Mouse (Mus musculus) mouse trophoblast stem cell (cell line): ENCODE data around the gene Aif1.

Experiments used
- in situ Hi-C, 2 experiments: fragments of 300-500 bp; cut with MseI, MboI; formaldehyde crosslinking; loops; 2 replicates in 1 of 2; 3 replicates in 1 of 2; pipeline ENCODE4 v1.15.1; 2025

Gene Aif1

GRCm38 (mm10) chr17:35175968-35176367 is at the start of gene Aif1:
Gene Aif1, minus strand, starts transcription at chr17:35176068.
- in situ Hi-C loops = loop anchor here in 1 of 2 experiments (5.0 kb wide), 1 partner anchor 56 kb away; the partner anchor contains the start of gene Atp6v1g2

GRCm38 (mm10) chr17:35225456-35225855 is 49.6 kb upstream of the Aif1 start:
- in situ Hi-C loops = no loop called here

GRCm38 (mm10) chr17:35224641-35225040 is 48.8 kb upstream of the Aif1 start:
- in situ Hi-C loops = no loop called here

- in situ Hi-C loops = no loop called here
Observed at GRCm38 (mm10) chr17:35222299-35222698, 46.4 kb upstream of the Aif1 start.

- in situ Hi-C loops = no loop called here
Observed at GRCm38 (mm10) chr17:35220156-35220952, 44.5 kb upstream of the Aif1 start, which contains the start of gene Gm16181. Gene Gm16181, plus strand, starts transcription at chr17:35220834.

GRCm38 (mm10) chr17:35219601-35220041 is 43.8 kb upstream of the Aif1 start:
- in situ Hi-C loops = no loop called here

- in situ Hi-C loops = no loop called here
Observed at GRCm38 (mm10) chr17:35218516-35219193, 42.8 kb upstream of the Aif1 start.

- in situ Hi-C loops = no loop called here
Observed at GRCm38 (mm10) chr17:35213071-35213470, 37.2 kb upstream of the Aif1 start.

- in situ Hi-C loops = no loop called here
Observed at GRCm38 (mm10) chr17:35210593-35210992, 34.7 kb upstream of the Aif1 start.

- in situ Hi-C loops = no loop called here
Observed at GRCm38 (mm10) chr17:35209785-35210535, 34.1 kb upstream of the Aif1 start.

GRCm38 (mm10) chr17:35205380-35205769 is 29.5 kb upstream of the Aif1 start:
- in situ Hi-C loops = no loop called here

GRCm38 (mm10) chr17:35204494-35205379 is 28.9 kb upstream of the Aif1 start, which contains the start of gene Lta:
Gene Lta, minus strand, starts transcription at chr17:35205351.
- in situ Hi-C loops = no loop called here

GRCm38 (mm10) chr17:35202442-35202841 is 26.6 kb upstream of the Aif1 start:
- in situ Hi-C loops = no loop called here

GRCm38 (mm10) chr17:35201787-35202186 is 25.9 kb upstream of the Aif1 start, which contains the start of gene Tnf:
Gene Tnf, minus strand, starts transcription at chr17:35202007.
- in situ Hi-C loops = no loop called here

GRCm38 (mm10) chr17:35201128-35201527 is 25.3 kb upstream of the Aif1 start:
- in situ Hi-C loops = no loop called here

- in situ Hi-C loops = no loop called here
Observed at GRCm38 (mm10) chr17:35200398-35200797, 24.5 kb upstream of the Aif1 start.

GRCm38 (mm10) chr17:35198946-35199345 is 23.1 kb upstream of the Aif1 start:
- in situ Hi-C loops = no loop called here

- in situ Hi-C loops = no loop called here
Observed at GRCm38 (mm10) chr17:35198029-35198428, 22.2 kb upstream of the Aif1 start.

GRCm38 (mm10) chr17:35197126-35197525 is 21.3 kb upstream of the Aif1 start:
- in situ Hi-C loops = no loop called here

- in situ Hi-C loops = no loop called here
Observed at GRCm38 (mm10) chr17:35196321-35196641, 20.4 kb upstream of the Aif1 start.
